Mouse (Mus musculus): ENCODE measurements around the gene Tes3-ps. TPM values are rescaled to one million over a fixed set of nuclear protein-coding genes. Genes with fewer than 3 reads are reported as not detected.

Gene Tes3-ps
- total and polyA plus RNA-seq, 3 experiments = 0.31 to 0.68 TPM; not detected in 1

DNA sequence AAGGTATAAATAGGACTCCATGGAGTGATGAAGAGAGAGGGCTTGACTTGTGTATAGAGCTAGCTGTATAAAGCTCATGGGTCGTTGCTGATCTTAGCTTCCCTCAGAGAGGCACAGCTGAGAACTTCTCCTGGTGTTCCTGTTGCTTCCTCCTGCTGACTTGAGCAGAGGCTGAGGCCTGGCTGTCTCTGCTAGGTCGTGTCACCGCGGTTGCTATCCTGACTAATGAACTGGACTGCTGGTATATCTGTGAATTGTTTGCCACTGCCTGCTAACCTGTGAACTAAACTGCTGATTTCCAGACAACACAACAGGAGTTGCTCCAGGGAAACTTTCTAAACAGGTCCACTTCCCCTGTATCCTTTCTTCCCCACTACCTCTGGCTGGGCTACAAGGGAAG lies 22.8 kb upstream of the Tes3-ps start:
- Histone ChIP-seq H3K4me1 (ENCODE audit: control insufficient read depth in 1 of 2, insufficient read depth in 2 of 2, low read length in 2 of 2) (no peaks in the 10 kb centered on the region), H3K9ac (ENCODE audit: control insufficient read depth, low read depth, low read length, poor library complexity, severe bottlenecking) (no peak overlapping the region), H3K27ac (ENCODE audit: control insufficient read depth, low read depth, low read length) (no peak overlapping the region), H3K79me2 (ENCODE audit: control insufficient read depth, insufficient read depth, low read length, poor library complexity) (no peaks in the 10 kb centered on the region), H3K27me3 (ENCODE audit: control insufficient read depth in 1 of 2, insufficient read depth in 2 of 2, low read length in 2 of 2) (no peaks in the 10 kb centered on the region), H3K36me3 (ENCODE audit: control insufficient read depth in 1 of 2, insufficient read depth in 2 of 2, low read length in 2 of 2) (no peaks in the 10 kb centered on the region), H3K9me3 (replicated peaks; ENCODE audit: insufficient read depth, low read length) (no peaks in the 10 kb centered on the region), H3K4me3 (ENCODE audit: control insufficient read depth in 1 of 2, insufficient read depth in 1 of 2, low read depth in 2 of 2, low read length in 2 of 2) (no peak overlapping the region)
- no peak for TF ChIP-seq GATA1 (IDR thresholded peaks at IDR 0.05; ENCODE audit: low read depth, low read length)
- no peak for TF ChIP-seq GABPA (IDR thresholded peaks at IDR 0.05; ENCODE audit: low read depth, low read length)
- no peak for TF ChIP-seq ZNF384 (IDR thresholded peaks at IDR 0.05; ENCODE audit: low read depth, low read length)
- TF ChIP-seq TCF12 (IDR thresholded peaks at IDR 0.05; ENCODE audit: low read depth, low read length) = no peak
- no peak for TF ChIP-seq RAD21 (IDR thresholded peaks at IDR 0.05; ENCODE audit: low read depth, low read length)
- no peak for TF ChIP-seq MAFK (IDR thresholded peaks at IDR 0.05; ENCODE audit: borderline replicate concordance, low read depth, low read length)
- no peak for TF ChIP-seq MYB (IDR thresholded peaks at IDR 0.05; ENCODE audit: low read depth, low read length)
- TF ChIP-seq NELFE (IDR thresholded peaks at IDR 0.05; ENCODE audit: low read depth, low read length) = no peak
- TF ChIP-seq UBTF (IDR thresholded peaks at IDR 0.05; ENCODE audit: borderline replicate concordance, insufficient read depth, low read depth, low read length) = no peak
- TF ChIP-seq ZC3H11A (IDR thresholded peaks at IDR 0.05; ENCODE audit: low read depth, low read length) = no peak
- TF ChIP-seq MEF2A (IDR thresholded peaks at IDR 0.05; ENCODE audit: extremely low read depth, insufficient replicate concordance, low read depth, low read length, poor library complexity, severe bottlenecking) = no peak
- no peak for TF ChIP-seq BHLHE40 (IDR thresholded peaks at IDR 0.05; ENCODE audit: borderline replicate concordance, low read depth, low read length)
- TF ChIP-seq RCOR1 (IDR thresholded peaks at IDR 0.05; ENCODE audit: low read depth, low read length) = no peak
- DNase-seq (ENCODE audit: low read depth, low spot score) = no peak

- no peaks in the 10 kb centered on the region for H3K4me1 ChIP-seq (ENCODE audit: control insufficient read depth in 1 of 2, insufficient read depth in 2 of 2, low read length in 2 of 2)
- H3K9ac ChIP-seq (ENCODE audit: control insufficient read depth, low read depth, low read length, poor library complexity, severe bottlenecking) = no peak overlapping the region
- no peak overlapping the region for H3K27ac ChIP-seq (ENCODE audit: control insufficient read depth, low read depth, low read length)
- no peaks in the 10 kb centered on the region for H3K27me3 ChIP-seq (ENCODE audit: control insufficient read depth in 1 of 2, insufficient read depth in 2 of 2, low read length in 2 of 2)
- no peak overlapping the region for H3K4me3 ChIP-seq (ENCODE audit: control insufficient read depth in 1 of 2, insufficient read depth in 1 of 2, low read depth in 2 of 2, low read length in 2 of 2)
- no peaks in the 10 kb centered on the region for H3K36me3 ChIP-seq (ENCODE audit: control insufficient read depth in 1 of 2, insufficient read depth in 2 of 2, low read length in 2 of 2)
- TF ChIP-seq E2F4 (IDR thresholded peaks at IDR 0.05; ENCODE audit: borderline replicate concordance, low read depth, low read length) (no peak), MEF2A (IDR thresholded peaks at IDR 0.05; ENCODE audit: extremely low read depth, insufficient replicate concordance, low read depth, low read length, poor library complexity, severe bottlenecking) (no peak), MAZ (IDR thresholded peaks at IDR 0.05; ENCODE audit: low read depth, low read length) (no peak), ZC3H11A (IDR thresholded peaks at IDR 0.05; ENCODE audit: low read depth, low read length) (no peak), CHD1 (IDR thresholded peaks at IDR 0.05; ENCODE audit: low read depth, low read length) (no peak), NELFE (IDR thresholded peaks at IDR 0.05; ENCODE audit: low read depth, low read length) (no peak)
- no peak for DNase-seq (ENCODE audit: low read depth, low spot score)
- no peaks in the 10 kb centered on the region for H3K79me2 ChIP-seq (ENCODE audit: control insufficient read depth, insufficient read depth, low read length, poor library complexity)
- no peaks in the 10 kb centered on the region for H3K9me3 ChIP-seq (replicated peaks; ENCODE audit: insufficient read depth, low read length)
These were observed 22.3 kb upstream of the Tes3-ps start for GRCm38 (mm10) chr13:49470806-49471205.
